Mouse (Mus musculus): ENCODE measurements around the gene Phf23. TPM values are rescaled to one million over a fixed set of nuclear protein-coding genes. Genes with fewer than 3 reads are reported as not detected.
A peak's percentile ranks its signal among the peaks of the same experiment; 100 is the strongest.

Phf23 gene
- polyA plus RNA-seq, 1 experiment from 2014 or later: 75.6 TPM

DNA sequence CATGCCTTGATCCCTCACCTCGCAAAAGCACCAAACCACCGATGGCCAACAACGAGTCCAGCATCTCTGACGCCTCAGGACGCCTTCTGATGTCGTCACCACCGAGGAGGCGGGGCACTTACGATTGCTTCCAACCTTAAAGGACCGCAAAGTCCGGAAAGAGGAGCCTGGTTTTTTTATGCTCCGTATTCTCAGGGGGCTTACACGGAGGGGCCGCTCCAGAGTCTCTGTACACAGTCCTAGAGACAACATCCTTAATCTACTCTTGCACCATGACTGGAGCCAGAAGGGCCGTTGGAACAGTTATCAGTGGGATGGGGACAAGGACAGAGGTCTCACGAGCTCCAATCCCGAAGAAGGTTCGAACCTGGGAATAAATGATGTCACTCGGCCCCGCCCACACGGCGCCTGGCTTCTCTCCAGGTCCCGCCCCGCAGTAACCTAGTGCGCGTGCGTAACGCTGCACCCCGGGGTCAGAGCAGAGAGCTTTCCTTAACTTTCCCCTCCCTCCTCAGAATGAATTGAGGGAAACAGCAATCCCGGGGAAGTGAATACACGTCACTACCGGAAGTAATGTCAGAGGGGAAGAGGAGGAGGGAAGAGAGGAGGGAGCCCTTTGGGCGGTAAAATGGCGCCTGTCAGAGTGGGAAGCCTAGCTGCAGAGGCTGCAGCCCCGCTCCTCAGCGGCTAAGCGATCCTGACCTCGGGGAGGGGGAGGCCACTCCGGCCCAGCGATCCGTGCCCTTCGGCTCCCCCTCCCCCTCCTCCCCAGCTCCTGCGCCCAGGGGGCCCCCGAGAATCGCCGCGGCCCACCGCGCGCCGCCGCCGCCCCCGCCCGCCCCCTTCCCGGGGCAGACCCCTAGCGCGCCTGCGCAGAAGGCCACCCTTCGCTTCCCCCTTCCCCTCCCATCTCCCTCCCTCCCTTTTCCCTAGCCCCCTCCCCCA lies 15.1 kb upstream of the Phf23 start:
- H3K27ac ChIP-seq (replicated peaks): peak overlapping the region; percentile 100
- H3K9ac ChIP-seq (replicated peaks): peak overlapping the region; percentile 98
- ATAC-seq (replicated peaks): peak; percentile 95
- WGBS: under 1% methylated on average over 54 of the region's 60 CpGs
- H3K4me2 ChIP-seq (replicated peaks): peak overlapping the region; percentile 71
- peaks cover 33% of the 10 kb centered on the region for H3K36me3 ChIP-seq
- no peaks in the 10 kb centered on the region for H3K27me3 ChIP-seq
- H3K4me3 ChIP-seq: peak overlapping the region; percentile 74
- H3K9me3 ChIP-seq: no peaks in the 10 kb centered on the region
- peaks cover 37% of the 10 kb centered on the region for H3K4me1 ChIP-seq

DNA sequence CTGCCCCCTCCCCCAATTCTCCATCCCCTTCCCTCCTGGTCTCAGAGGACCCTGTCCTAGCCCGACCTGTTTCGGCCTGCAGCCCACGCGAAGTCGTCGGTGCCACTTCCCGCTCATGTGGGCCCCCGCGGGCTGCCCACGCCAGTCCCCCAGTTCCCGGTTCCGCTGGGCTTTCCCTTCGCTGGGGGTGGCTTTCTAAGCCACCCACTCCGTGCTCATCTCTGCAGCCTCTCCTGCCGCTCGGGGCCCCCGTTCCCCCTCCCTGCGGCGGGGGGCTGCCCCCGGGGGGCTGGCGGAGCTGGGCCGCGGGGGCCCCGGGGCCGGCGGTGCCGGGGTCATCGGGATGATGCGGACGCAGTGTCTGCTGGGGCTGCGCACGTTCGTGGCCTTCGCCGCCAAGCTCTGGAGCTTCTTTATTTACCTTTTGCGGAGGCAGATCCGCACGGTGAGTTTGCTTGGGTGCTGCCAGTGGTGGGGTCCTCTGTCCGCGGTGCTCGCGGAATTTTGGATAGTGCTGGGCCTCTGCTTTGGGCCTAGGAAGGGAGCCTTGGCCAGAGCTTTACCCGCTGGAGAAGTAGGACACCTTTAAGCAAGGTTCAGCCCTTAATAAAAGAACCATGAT lies 14.3 kb upstream of the Phf23 start, which contains the start of gene Ctdnep1:
Gene Ctdnep1 (plus strand): TSS at position 16 of the 622 bp plus-strand sequence.
- no peak; the same call in 1 of the 2 replicates for ATAC-seq (replicated peaks)
- H3K4me3 ChIP-seq: peak within 1 kb of the TSS; percentile 74
- H3K9ac ChIP-seq (replicated peaks): peak within 1 kb of the TSS; percentile 98
- H3K9me3 ChIP-seq: no peaks in the 10 kb centered on the region
- WGBS: 0% methylated on average over 30 of the region's 43 CpGs
- H3K36me3 ChIP-seq: peaks cover 36% of the 10 kb centered on the region
- H3K27ac ChIP-seq (replicated peaks): peak within 1 kb of the TSS; percentile 100
- H3K4me1 ChIP-seq: peaks cover 37% of the 10 kb centered on the region
- H3K27me3 ChIP-seq: no peaks in the 10 kb centered on the region
- H3K4me2 ChIP-seq (replicated peaks): peak within 1 kb of the TSS; percentile 71

DNA sequence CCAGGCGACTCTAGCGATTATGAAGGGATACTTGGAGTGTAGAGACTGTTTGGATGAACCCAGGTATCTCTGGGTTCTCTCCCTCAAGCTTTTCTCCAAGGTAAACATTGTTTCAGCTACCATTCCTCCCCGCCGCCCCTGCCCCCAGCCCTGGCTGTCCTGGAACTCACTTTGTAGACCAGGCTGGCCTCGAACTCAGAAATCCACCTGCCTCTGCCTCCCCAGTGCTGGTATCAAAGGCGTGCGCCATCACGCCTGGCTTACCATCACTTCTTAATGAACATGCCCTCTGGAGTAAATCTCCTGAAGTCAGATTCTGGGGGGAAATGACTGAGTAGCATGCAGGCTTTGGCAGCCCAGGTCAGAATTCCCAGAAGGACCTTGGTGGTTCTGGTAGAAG lies 13.4 kb upstream of the Phf23 start, which contains the start of gene Elp5:
Gene Elp5 (minus strand): TSS at position 293 of the 400 bp plus-strand sequence.
- peak within 1 kb of the TSS; percentile 98 for H3K9ac ChIP-seq (replicated peaks)
- H3K27me3 ChIP-seq: no peaks in the 10 kb centered on the region

DNA sequence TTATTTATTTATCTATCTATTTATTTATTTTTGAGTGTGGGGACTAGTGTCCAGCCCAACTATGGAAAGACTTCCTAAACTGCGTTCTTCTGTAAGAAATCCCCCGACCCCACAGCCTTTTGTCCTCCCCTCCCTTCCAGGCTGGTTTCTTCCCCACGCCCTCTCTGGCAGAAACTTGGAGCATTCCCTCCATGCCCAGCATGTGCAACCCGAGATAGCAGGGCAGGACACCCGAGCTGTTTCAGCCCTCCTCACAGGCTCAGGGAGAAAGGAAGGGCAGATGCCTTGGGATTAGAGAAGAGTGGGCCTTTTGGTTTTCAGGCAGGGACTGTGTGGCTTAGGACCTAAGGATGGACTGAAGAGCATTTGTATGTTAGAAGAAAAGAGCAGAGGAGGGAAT lies 12.7 kb upstream of the Phf23 start:
- WGBS: 20% methylated on average over 5 of the region's 5 CpGs
- Histone ChIP-seq H3K36me3 (peaks cover 40% of the 10 kb centered on the region), H3K9ac (replicated peaks) (peak overlapping the region; percentile 98; the same call in 1 of the 2 replicates), H3K4me1 (peaks cover 37% of the 10 kb centered on the region), H3K4me3 (peak overlapping the region; percentile 74), H3K9me3 (no peaks in the 10 kb centered on the region), H3K27me3 (no peaks in the 10 kb centered on the region), H3K4me2 (replicated peaks) (peak overlapping the region; percentile 71), H3K27ac (replicated peaks) (no peak overlapping the region)
- ATAC-seq (replicated peaks): no peak

More for the DNA sequence above, 13.4 kb upstream of the Phf23 start, which contains the start of gene Elp5:
- peak within 1 kb of the TSS; percentile 71 for H3K4me2 ChIP-seq (replicated peaks)
- H3K36me3 ChIP-seq: peaks cover 40% of the 10 kb centered on the region
- peak within 1 kb of the TSS; percentile 100 for H3K27ac ChIP-seq (replicated peaks)
- no peaks in the 10 kb centered on the region for H3K9me3 ChIP-seq
- WGBS: 63% methylated on average over 8 of the region's 8 CpGs
- H3K4me3 ChIP-seq: peak within 1 kb of the TSS; percentile 74
- peaks cover 37% of the 10 kb centered on the region for H3K4me1 ChIP-seq
- ATAC-seq (replicated peaks): no peak

DNA sequence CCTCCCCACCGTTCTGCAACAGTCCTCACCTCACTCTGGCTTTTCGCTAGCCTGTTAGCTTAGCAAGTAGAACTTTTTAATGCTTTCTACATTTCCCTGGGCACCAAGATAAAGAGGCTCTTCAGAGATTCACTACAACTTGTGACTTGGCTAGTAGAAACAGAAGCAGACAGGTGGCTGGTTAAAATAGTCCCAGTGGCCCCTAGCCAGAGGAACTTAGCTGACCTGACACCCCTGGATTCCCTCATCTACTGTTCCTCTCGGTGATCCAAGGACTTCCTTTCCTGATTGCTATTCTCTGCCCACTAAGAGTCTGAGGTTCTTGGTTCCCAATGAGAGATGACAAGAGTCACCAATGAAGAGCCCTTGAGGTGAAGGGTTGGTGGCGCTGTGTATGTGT lies 12.2 kb upstream of the Phf23 start:
- peak overlapping the region; percentile 4; the same call in 1 of the 2 replicates for H3K9ac ChIP-seq (replicated peaks)
- no peak overlapping the region for H3K4me3 ChIP-seq
- H3K4me2 ChIP-seq (replicated peaks): no peak overlapping the region
- H3K27ac ChIP-seq (replicated peaks): no peak overlapping the region
- no peaks in the 10 kb centered on the region for H3K9me3 ChIP-seq
- H3K4me1 ChIP-seq: peaks cover 37% of the 10 kb centered on the region
- no peak for ATAC-seq (replicated peaks)
- H3K27me3 ChIP-seq: no peaks in the 10 kb centered on the region
- H3K36me3 ChIP-seq: peaks cover 40% of the 10 kb centered on the region
- WGBS: 80% methylated on average over 4 of the region's 4 CpGs

DNA sequence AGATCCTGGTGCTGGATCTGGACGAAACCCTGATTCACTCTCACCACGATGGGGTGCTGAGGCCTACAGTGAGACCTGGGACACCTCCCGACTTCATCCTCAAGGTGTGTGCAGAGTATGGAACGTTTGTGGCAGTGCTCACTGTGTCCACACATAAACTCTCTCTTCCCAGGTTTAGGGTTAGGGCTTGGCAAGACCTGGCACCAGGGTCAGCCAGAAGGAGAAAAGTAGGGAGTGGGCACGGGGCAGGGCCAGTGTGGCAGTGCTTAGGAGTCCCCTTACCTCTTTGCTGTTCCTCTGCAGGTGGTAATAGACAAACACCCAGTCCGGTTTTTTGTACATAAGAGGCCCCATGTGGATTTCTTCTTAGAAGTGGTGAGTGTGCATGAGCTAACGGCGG lies 11.1 kb upstream of the Phf23 start:
- Histone ChIP-seq H3K27me3 (no peaks in the 10 kb centered on the region), H3K9ac (replicated peaks) (no peak overlapping the region), H3K9me3 (no peaks in the 10 kb centered on the region), H3K4me1 (peaks cover 27% of the 10 kb centered on the region), H3K4me2 (replicated peaks) (no peak overlapping the region), H3K27ac (replicated peaks) (no peak overlapping the region), H3K4me3 (no peak overlapping the region), H3K36me3 (peaks cover 50% of the 10 kb centered on the region)
- 88% methylated on average over 8 of the region's 8 CpGs for WGBS
- ATAC-seq (replicated peaks): no peak

DNA sequence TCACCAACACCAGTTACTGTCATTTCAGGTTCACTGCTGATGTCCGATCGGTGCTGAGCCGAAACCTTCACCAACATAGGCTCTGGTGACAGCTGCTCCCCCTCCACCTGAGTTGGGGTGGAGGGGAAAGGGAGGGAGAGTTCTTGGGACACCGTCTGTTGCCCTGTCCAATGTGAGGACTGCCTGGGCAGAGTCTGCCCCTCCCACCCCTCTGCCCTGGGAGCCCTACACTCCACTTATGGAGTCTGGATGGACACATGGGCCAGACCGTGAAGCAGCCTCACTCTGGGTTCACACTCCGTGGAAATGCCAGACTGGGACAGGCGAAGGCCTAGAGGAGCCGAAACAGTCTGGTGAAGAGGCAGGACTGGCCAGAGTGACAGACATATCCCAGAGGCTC lies 5.6 kb upstream of the Phf23 start:
- 88% methylated on average over 8 of the region's 8 CpGs for WGBS
- Histone ChIP-seq H3K27ac (replicated peaks) (peak overlapping the region; percentile 96; the same call in 1 of the 2 replicates), H3K4me3 (peak overlapping the region; percentile 53; the same call in 1 of the 2 replicates), H3K9me3 (no peaks in the 10 kb centered on the region), H3K36me3 (peaks cover 65% of the 10 kb centered on the region), H3K9ac (replicated peaks) (no peak overlapping the region), H3K4me2 (replicated peaks) (no peak overlapping the region), H3K27me3 (no peaks in the 10 kb centered on the region), H3K4me1 (peaks cover 25% of the 10 kb centered on the region)
- ATAC-seq (replicated peaks): no peak

DNA sequence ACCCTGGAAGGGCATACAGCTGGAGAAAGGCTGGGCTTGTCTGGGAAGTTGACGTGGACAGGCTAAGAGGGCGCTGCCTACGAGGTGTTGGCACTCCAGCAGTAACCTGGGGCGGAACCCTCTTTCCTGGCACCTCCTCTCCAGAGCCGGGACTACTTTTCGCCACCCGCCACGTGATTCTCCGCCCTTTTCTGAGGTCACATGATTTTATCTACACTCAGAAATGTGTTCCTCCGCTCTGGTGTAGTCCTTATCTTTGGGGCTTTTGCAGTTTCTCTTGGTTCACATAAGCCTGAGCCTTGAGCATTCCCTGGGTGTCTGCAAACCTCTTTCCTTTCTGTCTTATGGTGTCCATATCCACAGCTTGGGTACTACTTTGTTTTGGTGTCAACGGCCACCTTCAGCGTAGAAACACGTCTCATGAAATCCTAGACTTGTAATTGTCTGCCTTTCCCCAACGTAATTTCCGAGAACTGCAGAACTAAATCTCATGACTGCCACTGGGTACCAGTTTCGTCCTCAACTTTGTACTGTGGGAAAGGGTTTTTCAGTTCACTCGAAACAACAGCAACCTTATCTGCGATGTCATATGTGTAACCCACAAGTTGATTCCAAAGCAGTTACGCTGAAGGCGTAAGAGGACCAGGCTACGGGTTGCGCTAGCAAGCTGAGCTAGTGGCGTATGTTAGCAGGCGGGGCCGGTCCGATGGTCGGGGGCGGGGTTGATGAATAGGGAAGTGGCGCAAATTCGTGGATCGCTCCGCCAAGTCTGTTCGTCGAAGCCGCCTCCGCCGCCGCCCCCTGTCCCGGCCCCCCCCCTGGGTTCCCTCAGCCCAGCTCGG lies 4.5 kb upstream of the Phf23 start, which contains the start of gene Gabarap:
Gene Gabarap (plus strand): TSS at position 294 of the 842 bp plus-strand sequence.
- peak within 1 kb of the TSS; percentile 53 for H3K4me3 ChIP-seq
- no peaks in the 10 kb centered on the region for H3K27me3 ChIP-seq
- ATAC-seq (replicated peaks): peak; percentile 67
- peak within 1 kb of the TSS; percentile 69 for H3K9ac ChIP-seq (replicated peaks)
- H3K4me2 ChIP-seq (replicated peaks): peak within 1 kb of the TSS; percentile 75
- peak within 1 kb of the TSS; percentile 96 for H3K27ac ChIP-seq (replicated peaks)
- under 1% methylated on average over 40 of the region's 40 CpGs for WGBS
- no peaks in the 10 kb centered on the region for H3K9me3 ChIP-seq
- peaks cover 56% of the 10 kb centered on the region for H3K36me3 ChIP-seq
- peaks cover 28% of the 10 kb centered on the region for H3K4me1 ChIP-seq

DNA sequence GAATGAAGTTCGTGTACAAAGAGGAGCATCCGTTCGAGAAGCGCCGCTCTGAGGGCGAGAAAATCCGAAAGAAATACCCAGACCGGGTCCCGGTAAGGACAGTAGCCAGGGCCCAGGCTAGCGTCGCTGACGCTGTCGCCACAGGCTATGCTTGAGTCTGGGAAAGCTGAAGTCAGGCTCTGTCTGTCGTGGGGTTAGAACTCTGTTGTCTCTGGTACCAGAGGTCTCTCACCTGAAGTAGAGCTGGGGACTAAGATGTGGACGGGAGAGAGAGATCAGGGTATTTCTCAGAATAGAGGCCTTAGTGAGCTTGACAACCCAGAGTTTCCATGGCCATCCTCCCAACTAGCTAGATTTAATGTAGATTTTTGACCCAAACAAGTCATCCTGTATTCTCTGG lies 3.9 kb upstream of the Phf23 start:
- ATAC-seq (replicated peaks): peak; percentile 14; the same call in 1 of the 2 replicates
- Histone ChIP-seq H3K4me1 (peaks cover 28% of the 10 kb centered on the region), H3K36me3 (peaks cover 50% of the 10 kb centered on the region), H3K4me2 (replicated peaks) (peak overlapping the region; percentile 75), H3K9me3 (no peaks in the 10 kb centered on the region), H3K27ac (replicated peaks) (peak overlapping the region; percentile 96), H3K27me3 (no peaks in the 10 kb centered on the region), H3K9ac (replicated peaks) (peak overlapping the region; percentile 69), H3K4me3 (peak overlapping the region; percentile 53)
- under 1% methylated on average over 15 of the region's 15 CpGs for WGBS

DNA sequence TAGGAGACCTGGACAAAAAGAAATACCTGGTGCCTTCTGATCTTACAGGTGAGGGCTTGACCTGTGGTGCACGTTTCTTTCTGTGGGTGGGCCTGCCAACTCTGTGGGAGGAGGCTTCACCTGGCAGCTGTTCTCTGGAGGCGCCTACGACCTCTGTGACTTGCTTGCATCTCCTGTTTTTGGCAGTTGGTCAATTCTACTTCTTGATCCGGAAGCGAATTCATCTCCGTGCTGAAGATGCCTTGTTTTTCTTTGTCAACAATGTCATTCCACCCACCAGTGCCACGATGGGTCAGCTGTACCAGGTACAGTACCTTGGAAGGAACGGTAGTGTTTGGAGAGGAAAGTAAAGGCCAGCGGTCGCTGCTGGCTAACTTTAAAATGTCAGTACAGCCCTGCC lies 3.2 kb upstream of the Phf23 start:
- Histone ChIP-seq H3K4me1 (peaks cover 31% of the 10 kb centered on the region), H3K9me3 (no peaks in the 10 kb centered on the region), H3K9ac (replicated peaks) (peak overlapping the region; percentile 69; the same call in 1 of the 2 replicates), H3K27me3 (no peaks in the 10 kb centered on the region), H3K27ac (replicated peaks) (no peak overlapping the region), H3K4me3 (peak overlapping the region; percentile 53), H3K36me3 (peaks cover 44% of the 10 kb centered on the region), H3K4me2 (replicated peaks) (peak overlapping the region; percentile 75)
- WGBS: 83% methylated on average over 10 of the region's 10 CpGs
- ATAC-seq (replicated peaks): no peak

DNA sequence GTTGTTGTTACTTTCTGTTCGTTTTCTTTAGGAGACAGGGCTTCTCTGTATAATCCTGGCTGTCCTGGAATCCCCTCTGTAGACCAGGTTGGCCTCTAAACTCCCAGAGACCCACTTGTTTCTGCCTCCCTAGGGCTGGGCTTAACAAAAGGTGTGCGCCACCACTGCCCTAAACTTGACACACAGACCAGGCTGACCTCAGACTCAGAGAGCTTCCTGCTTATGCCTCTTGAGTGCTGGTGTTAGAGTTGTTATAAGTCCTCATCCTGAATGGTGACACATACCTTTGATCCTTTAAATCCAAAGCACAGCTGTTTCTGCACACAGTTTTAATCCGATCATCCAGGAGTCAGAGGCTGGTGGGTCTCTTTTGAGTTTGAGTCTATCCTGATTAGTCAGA lies 2.6 kb upstream of the Phf23 start:
- WGBS: 86% methylated on average over 3 of the region's 3 CpGs
- Histone ChIP-seq H3K9ac (replicated peaks) (0 out of 2 replicates have a peak overlapping the region, but pooled peaks have one; percentile 69), H3K4me3 (peak overlapping the region; percentile 53)

More for the DNA sequence above, 2.6 kb upstream of the Phf23 start:
- Histone ChIP-seq H3K4me2 (replicated peaks) (peak overlapping the region; percentile 75; the same call in 1 of the 2 replicates), H3K36me3 (peaks cover 38% of the 10 kb centered on the region), H3K27me3 (no peaks in the 10 kb centered on the region), H3K27ac (replicated peaks) (no peak overlapping the region), H3K9me3 (no peaks in the 10 kb centered on the region), H3K4me1 (peaks cover 36% of the 10 kb centered on the region)
- no peak for ATAC-seq (replicated peaks)

Measured in forebrain, embryonic 15.5 days (tissue).